Mouse (Mus musculus) liver, adult 2 months (tissue): ENCODE results near the gene 1110051M20Rik.

Experiments used
- CTCF ChIP-seq: fragments of 200-500 bp; IDR thresholded peaks from 2 replicates; pipeline ENCODE4 v1.5.1; 2011; ENCODE audit warnings: low read depth, low read length, control low read depth
- POLR2A ChIP-seq: fragments of 200-500 bp; IDR thresholded peaks from 2 replicates; pipeline ENCODE4 v1.6.1; 2011; ENCODE audit warnings: low read length, control low read depth; ENCODE audit not compliant: insufficient read depth; ENCODE audit errors: extremely low read depth

DNA sequence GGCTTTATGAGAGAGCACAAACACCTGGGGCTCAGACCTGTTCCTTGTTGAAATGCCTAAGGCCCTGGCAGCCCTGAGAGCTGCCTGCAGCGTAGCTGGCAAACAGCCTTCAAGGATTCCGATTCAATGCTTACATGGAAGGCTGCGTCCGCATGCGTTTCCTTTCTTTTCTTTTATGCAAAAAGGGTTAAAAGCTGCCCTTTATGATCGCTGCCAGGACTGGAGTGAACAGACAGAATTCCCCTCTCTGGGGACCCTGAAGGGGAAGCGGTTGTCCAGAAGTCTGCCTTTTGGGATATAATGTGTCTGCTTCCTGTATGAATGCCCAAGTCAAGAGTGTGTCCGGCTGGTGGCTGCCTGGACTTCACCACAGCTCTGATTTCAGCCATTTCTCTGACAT, 23.1 kb upstream of the 1110051M20Rik start:
- TF ChIP-seq CTCF (no peak), POLR2A (no peak)
